Mouse (Mus musculus) intestine, postnatal 0 days (tissue): ENCODE measurements around the gene Csf2rb2. TPM values are rescaled to one million over a fixed set of nuclear protein-coding genes. Genes with fewer than 3 reads are reported as not detected.
"Not testable (repeated sequence)": the region's sequence is repeated elsewhere in the genome, so short reads cannot be mapped to it uniquely, and the experiment has no call there.

Experiments
- ATAC-seq: fragments of 200-750 bp; cut with Nextera tagmentation; 2 replicates; pipeline ENCODE4 v1.8.0; 2017; ENCODE audit warnings: mild to moderate bottlenecking, moderate TSS enrichment, moderate library complexity
- H3K27ac ChIP-seq: fragments of 300-500 bp; sonication (generic); 2 replicates; pipeline ENCODE4 v1.5.1; 2014; ENCODE audit warnings: mild to moderate bottlenecking, low read depth, low read length, moderate library complexity
- H3K27me3 ChIP-seq: fragments of 300-500 bp; sonication (generic); replicated peaks from 2 replicates; pipeline ENCODE4 v1.6.1; 2014; ENCODE audit warnings: low read length, mixed read lengths; ENCODE audit not compliant: control insufficient read depth, insufficient read depth
- H3K36me3 ChIP-seq: fragments of 300-500 bp; sonication (generic); 2 replicates; pipeline ENCODE4 v1.6.1; 2014; ENCODE audit warnings: mild to moderate bottlenecking, moderate library complexity; ENCODE audit not compliant: control insufficient read depth, insufficient read depth
- H3K4me1 ChIP-seq: fragments of 300-500 bp; sonication (generic); replicated peaks from 2 replicates; pipeline ENCODE4 v1.6.1; 2014; ENCODE audit warnings: antibody characterized with exemption, low read length, mixed read lengths; ENCODE audit not compliant: control insufficient read depth, insufficient read depth
- H3K4me2 ChIP-seq: fragments of 300-500 bp; sonication (generic); replicated peaks from 2 replicates; pipeline ENCODE4 v1.6.1; 2014; ENCODE audit warnings: low read depth, mild to moderate bottlenecking, moderate library complexity
- H3K4me3 ChIP-seq: fragments of 300-500 bp; sonication (generic); 2 replicates; pipeline ENCODE4 v1.5.1; 2014; ENCODE audit warnings: low read depth, low read length
- H3K9ac ChIP-seq: fragments of 300-500 bp; sonication (generic); 2 replicates; pipeline ENCODE4 v1.6.1; 2014; ENCODE audit warnings: mild to moderate bottlenecking, low read depth, low read length
- H3K9me3 ChIP-seq: fragments of 300-500 bp; sonication (generic); 2 replicates; pipeline ENCODE4 v1.6.1; 2016; ENCODE audit warnings: mixed run types; ENCODE audit not compliant: control insufficient read depth
- CTCF ChIP-seq: sonication (generic); IDR thresholded peaks from 2 replicates; pipeline ENCODE4 v1.5.1; 2016; ENCODE audit warnings: low read depth, mild to moderate bottlenecking, control low read depth, antibody characterized with exemption, moderate library complexity
- WGBS: fragments of 180-500 bp; shearing (Covaris S2); extraction: QIAGEN DNeasy Blood & Tissue Kit; methylation state at CpG from one replicate; pipeline ENCODE4 v1.1.7; 2014; 5-methylcytosine and 5-hydroxymethylcytosine counted together
- polyA plus RNA-seq: library from polyadenylated mRNA; unstranded; fragments of >200 nt; fragmentation: Nextera tagmentation; extraction: Ambion mirVana; gene quantifications from 2 replicates; pipeline ENCODE4 v1.2.1, GENCODE M21; 2015

The Csf2rb2 gene
- polyA plus RNA-seq, 1 experiment from 2014 or later = 0.42 TPM

GRCm38 (mm10) chr15:78258246-78258865, 47.2 kb downstream of the Csf2rb2 start:
- WGBS = 71% methylated on average over 10 of the region's 10 CpGs
- Histone ChIP-seq H3K4me3 (no peak overlapping the region), H3K27me3 (no peaks in the 10 kb centered on the region; the same call in 1 of the 2 replicates), H3K27ac (no peak overlapping the region), H3K36me3 (no peaks in the 10 kb centered on the region), H3K9ac (no peak overlapping the region), H3K4me2 (no peak overlapping the region), H3K4me1 (no peaks in the 10 kb centered on the region), H3K9me3 (no peaks in the 10 kb centered on the region)
- no peak for TF ChIP-seq CTCF
- ATAC-seq = no peak

GRCm38 (mm10) chr15:78257326-78258050, 48.0 kb downstream of the Csf2rb2 start:
- no peak for ATAC-seq
- TF ChIP-seq CTCF = peak; percentile 92
- Histone ChIP-seq H3K9me3 (no peaks in the 10 kb centered on the region), H3K36me3 (no peaks in the 10 kb centered on the region), H3K27me3 (no peaks in the 10 kb centered on the region; the same call in 1 of the 2 replicates), H3K4me1 (no peaks in the 10 kb centered on the region), H3K4me3 (no peak overlapping the region), H3K4me2 (no peak overlapping the region), H3K27ac (no peak overlapping the region), H3K9ac (no peak overlapping the region)
- WGBS = 38% methylated on average over 7 of the region's 7 CpGs

- not testable (repeated sequence) for H3K4me3 ChIP-seq, H3K9ac ChIP-seq, H3K27ac ChIP-seq, ATAC-seq, H3K9me3 ChIP-seq, H3K27me3 ChIP-seq, H3K4me1 ChIP-seq, H3K36me3 ChIP-seq, H3K4me2 ChIP-seq
Observed at GRCm38 (mm10) chr15:78256602-78257259, 48.8 kb downstream of the Csf2rb2 start.

GRCm38 (mm10) chr15:78254751-78255150, 50.8 kb downstream of the Csf2rb2 start:
- Histone ChIP-seq H3K4me3 (no peak overlapping the region), H3K27ac (no peak overlapping the region), H3K4me1 (no peaks in the 10 kb centered on the region), H3K9me3 (no peaks in the 10 kb centered on the region), H3K27me3 (no peaks in the 10 kb centered on the region; the same call in 1 of the 2 replicates), H3K36me3 (no peaks in the 10 kb centered on the region), H3K9ac (no peak overlapping the region), H3K4me2 (no peak overlapping the region)
- no peak for ATAC-seq
- WGBS = 30% methylated on average over 20 of the region's 20 CpGs
- TF ChIP-seq CTCF = peak; percentile 61

- Histone ChIP-seq H3K36me3 (no peaks in the 10 kb centered on the region), H3K4me1 (no peaks in the 10 kb centered on the region), H3K4me2 (no peak overlapping the region), H3K9me3 (no peaks in the 10 kb centered on the region), H3K9ac (no peak overlapping the region), H3K27me3 (no peaks in the 10 kb centered on the region), H3K4me3 (no peak overlapping the region), H3K27ac (no peak overlapping the region)
- TF ChIP-seq CTCF = no peak
- WGBS = 42% methylated on average over 3 of the region's 3 CpGs
- no peak for ATAC-seq
Observed at GRCm38 (mm10) chr15:78248410-78248809, 57.1 kb downstream of the Csf2rb2 start.

- no peak for TF ChIP-seq CTCF
- no peaks in the 10 kb centered on the region for H3K36me3 ChIP-seq
- WGBS = 47% methylated on average over 2 of the region's 2 CpGs
- no peaks in the 10 kb centered on the region for H3K27me3 ChIP-seq
- no peaks in the 10 kb centered on the region for H3K4me1 ChIP-seq
- no peak overlapping the region for H3K9ac ChIP-seq
- no peak for ATAC-seq
- H3K27ac ChIP-seq = no peak overlapping the region
- no peak overlapping the region for H3K4me2 ChIP-seq
- H3K4me3 ChIP-seq = no peak overlapping the region
- H3K9me3 ChIP-seq = no peaks in the 10 kb centered on the region
Observed at GRCm38 (mm10) chr15:78247659-78248058, 57.9 kb downstream of the Csf2rb2 start.
